Mouse (Mus musculus) spleen, adult 2 months (tissue): ENCODE results near the gene Sult6b2. TPM values are rescaled to one million over a fixed set of nuclear protein-coding genes. Genes with fewer than 3 reads are reported as not detected.

ENCODE experiments used
- DNase-seq, 2 experiments: peaks; one replicate each; pipeline versions ENCODE4 v3.0.0 to v3.0.0-alpha.2; 2012 to 2021; ENCODE audit warnings: low spot score in 2 of 2, low read depth in 1 of 2
- H3K27ac ChIP-seq: fragments of 200-500 bp; 2 replicates; pipeline ENCODE4 v1.5.1; 2012; ENCODE audit warnings: low read length, inconsistent platforms; ENCODE audit not compliant: insufficient read depth
- H3K27me3 ChIP-seq: fragments of 200-500 bp; 2 replicates; pipeline ENCODE4 v1.6.1; 2012; ENCODE audit warnings: mild to moderate bottlenecking, moderate library complexity, low read length, inconsistent platforms; ENCODE audit not compliant: control insufficient read depth, insufficient read depth
- H3K36me3 ChIP-seq: fragments of 200-500 bp; 2 replicates; pipeline ENCODE4 v1.6.1; 2012; ENCODE audit warnings: mild to moderate bottlenecking, low read length, inconsistent platforms; ENCODE audit not compliant: control insufficient read depth, insufficient read depth
- H3K4me1 ChIP-seq: fragments of 200-500 bp; 2 replicates; pipeline ENCODE4 v1.6.1; 2011; ENCODE audit warnings: inconsistent platforms; ENCODE audit not compliant: control insufficient read depth, insufficient read depth, insufficient read length
- H3K4me3 ChIP-seq: fragments of 200-500 bp; 2 replicates; pipeline ENCODE4 v1.5.1; 2011; ENCODE audit warnings: mild to moderate bottlenecking, inconsistent platforms; ENCODE audit not compliant: insufficient read depth, insufficient read length; ENCODE audit errors: extremely low read depth
- CTCF ChIP-seq: fragments of 200-500 bp; IDR thresholded peaks from 2 replicates; pipeline ENCODE4 v1.5.1; 2011; ENCODE audit warnings: mild to moderate bottlenecking, inconsistent platforms; ENCODE audit not compliant: insufficient read depth, insufficient read length, insufficient replicate concordance; ENCODE audit errors: extremely low read depth
- POLR2A ChIP-seq: fragments of 200-500 bp; IDR thresholded peaks from 2 replicates; pipeline ENCODE4 v1.6.1; 2011; ENCODE audit warnings: low read depth, low read length, inconsistent platforms
- WGBS: fragments of 180-500 bp; shearing (Covaris S2); methylation state at CpG from one replicate; pipeline ENCODE4 v1.1.7; 2018; 5-methylcytosine and 5-hydroxymethylcytosine counted together
- polyA plus RNA-seq: library from polyadenylated mRNA; depleted of rRNA; stranded (reverse); fragments of >200 nt; gene quantifications from 2 replicates; pipeline ENCODE4 v1.2.3, GENCODE M21; 2012; rRNA removed

Gene Sult6b2
- polyA plus RNA-seq: not detected in 2 replicates

DNA sequence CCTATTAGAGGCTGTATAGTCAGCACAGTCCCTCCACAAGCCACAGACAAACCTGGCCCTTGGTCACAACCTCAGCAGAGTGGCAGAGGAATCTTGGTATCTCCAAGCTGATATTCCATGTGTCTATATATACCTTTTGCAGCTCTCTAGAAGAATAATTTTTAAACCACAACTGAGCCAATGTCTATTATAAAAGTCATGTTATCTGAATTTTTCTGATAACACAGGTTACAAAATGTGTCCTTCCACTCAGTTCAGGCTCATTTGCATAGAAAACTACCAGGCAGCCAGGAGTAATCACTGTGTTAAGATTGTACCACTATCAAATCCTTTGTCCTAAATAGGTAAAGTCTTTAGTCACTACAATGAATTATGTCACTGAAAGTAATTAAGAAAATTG, at the start of gene Sult6b2:
Gene Sult6b2 (minus strand): TSS at position 101 of the 400 bp plus-strand sequence.
- no peak for TF ChIP-seq POLR2A
- no peak for TF ChIP-seq CTCF
- DNase-seq: no peak
- Histone ChIP-seq H3K27ac (no peak within 1 kb of the TSS), H3K27me3 (no peaks in the 10 kb centered on the region), H3K4me1 (no peaks in the 10 kb centered on the region), H3K36me3 (no peaks in the 10 kb centered on the region), H3K4me3 (no peak within 1 kb of the TSS)

DNA sequence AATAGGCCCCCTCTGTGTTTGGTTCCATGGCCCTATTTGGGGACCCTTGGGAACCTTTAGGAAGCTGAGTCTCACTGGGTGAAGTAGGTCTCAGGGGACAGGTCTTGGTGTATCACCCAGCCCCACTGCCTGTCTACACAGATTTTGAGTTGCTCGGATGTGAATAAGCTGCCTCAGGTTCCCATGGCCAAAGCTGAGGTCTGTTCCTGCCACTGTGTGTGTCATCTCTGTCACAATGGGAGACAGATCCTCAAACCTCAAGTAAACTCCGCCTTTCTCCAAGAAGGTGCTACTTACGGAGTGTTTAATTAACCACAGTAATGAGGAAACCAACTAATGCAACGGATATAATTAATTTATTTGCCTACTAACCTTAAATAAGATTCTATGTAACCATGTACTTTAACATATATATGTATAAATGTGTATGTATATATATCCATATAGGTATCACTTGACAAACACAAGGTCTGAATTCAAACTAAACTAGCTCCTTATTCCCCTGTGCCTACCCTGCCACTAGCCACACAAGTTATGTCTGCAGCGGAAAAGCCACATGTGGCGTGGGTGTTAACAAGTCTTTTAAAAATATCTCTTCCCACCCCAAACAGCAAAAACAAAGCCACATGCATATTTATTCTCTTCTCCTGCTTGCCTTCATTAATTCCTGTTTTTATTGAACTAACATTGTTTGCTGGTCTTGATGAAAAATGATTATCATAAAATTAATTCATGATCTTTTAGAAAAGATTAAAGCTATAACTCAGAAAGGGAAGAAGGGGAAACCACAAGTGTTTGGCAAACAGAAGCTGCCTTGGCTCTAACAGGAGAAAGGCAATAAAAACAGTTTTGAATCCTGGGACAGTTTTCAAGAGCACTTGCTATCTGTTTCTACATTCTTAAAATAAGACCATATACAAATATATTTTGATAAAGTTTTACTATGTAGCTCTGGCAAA, 48.4 kb upstream of the Sult6b2 start:
- Histone ChIP-seq H3K27ac (no peak overlapping the region), H3K4me1 (no peaks in the 10 kb centered on the region; the same call in 1 of the 2 replicates), H3K27me3 (no peaks in the 10 kb centered on the region), H3K4me3 (no peak overlapping the region), H3K36me3 (no peaks in the 10 kb centered on the region)
- TF ChIP-seq POLR2A: no peak
- TF ChIP-seq CTCF: no peak
- DNase-seq: no peak
- 58% methylated on average over 6 of the region's 6 CpGs for WGBS

DNA sequence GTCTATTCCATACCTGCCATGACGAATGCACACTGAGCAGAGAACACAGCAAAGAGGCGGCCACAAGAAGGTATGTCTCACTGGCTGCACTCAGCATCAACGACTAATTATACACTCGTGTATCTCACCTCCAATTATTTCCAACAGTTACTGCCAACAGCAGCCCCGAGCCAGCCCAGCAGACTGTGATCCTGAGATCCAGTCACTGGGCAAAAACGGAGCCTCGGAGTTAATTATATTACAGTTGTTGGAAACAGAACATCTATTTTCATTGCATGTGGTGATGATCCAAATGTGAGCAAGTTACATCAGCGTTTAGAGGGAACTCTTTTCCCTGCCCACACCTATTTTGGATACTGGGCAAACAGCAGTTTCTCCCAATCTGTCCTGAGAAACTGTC, 46.1 kb upstream of the Sult6b2 start:
- H3K4me1 ChIP-seq: no peaks in the 10 kb centered on the region
- TF ChIP-seq CTCF: no peak
- no peak for TF ChIP-seq POLR2A

DNA sequence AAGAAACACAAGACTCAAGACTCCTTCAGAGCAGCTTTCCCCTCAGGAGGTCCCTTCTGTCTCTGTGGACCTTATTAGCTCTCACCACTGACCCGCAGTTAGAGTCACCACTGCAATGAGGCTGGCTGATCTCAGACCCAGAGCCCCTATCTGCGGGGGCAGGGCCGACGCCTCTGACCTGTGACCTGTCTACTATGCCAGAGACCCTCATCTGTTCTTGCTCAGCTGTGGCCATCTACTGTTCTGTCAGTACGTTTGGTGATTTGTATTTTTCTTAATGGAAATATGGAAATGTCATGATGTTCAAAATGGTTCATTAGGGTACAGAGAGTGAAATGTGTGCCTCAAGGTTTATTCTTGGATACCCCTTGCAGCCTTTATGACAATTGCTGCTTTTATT, 45.0 kb upstream of the Sult6b2 start:
- H3K27me3 ChIP-seq: no peaks in the 10 kb centered on the region
- H3K4me3 ChIP-seq: no peak overlapping the region
- WGBS: 87% methylated on average over 5 of the region's 5 CpGs
- H3K4me1 ChIP-seq: no peaks in the 10 kb centered on the region
- H3K36me3 ChIP-seq: no peaks in the 10 kb centered on the region
- H3K27ac ChIP-seq: no peak overlapping the region
- DNase-seq: no peak
- no peak for TF ChIP-seq CTCF
- TF ChIP-seq POLR2A: no peak

More for the DNA sequence above, 46.1 kb upstream of the Sult6b2 start:
- Histone ChIP-seq H3K36me3 (no peaks in the 10 kb centered on the region), H3K27me3 (no peaks in the 10 kb centered on the region), H3K27ac (no peak overlapping the region), H3K4me3 (no peak overlapping the region)
- DNase-seq: no peak
- WGBS: 92% methylated on average over 8 of the region's 8 CpGs

DNA sequence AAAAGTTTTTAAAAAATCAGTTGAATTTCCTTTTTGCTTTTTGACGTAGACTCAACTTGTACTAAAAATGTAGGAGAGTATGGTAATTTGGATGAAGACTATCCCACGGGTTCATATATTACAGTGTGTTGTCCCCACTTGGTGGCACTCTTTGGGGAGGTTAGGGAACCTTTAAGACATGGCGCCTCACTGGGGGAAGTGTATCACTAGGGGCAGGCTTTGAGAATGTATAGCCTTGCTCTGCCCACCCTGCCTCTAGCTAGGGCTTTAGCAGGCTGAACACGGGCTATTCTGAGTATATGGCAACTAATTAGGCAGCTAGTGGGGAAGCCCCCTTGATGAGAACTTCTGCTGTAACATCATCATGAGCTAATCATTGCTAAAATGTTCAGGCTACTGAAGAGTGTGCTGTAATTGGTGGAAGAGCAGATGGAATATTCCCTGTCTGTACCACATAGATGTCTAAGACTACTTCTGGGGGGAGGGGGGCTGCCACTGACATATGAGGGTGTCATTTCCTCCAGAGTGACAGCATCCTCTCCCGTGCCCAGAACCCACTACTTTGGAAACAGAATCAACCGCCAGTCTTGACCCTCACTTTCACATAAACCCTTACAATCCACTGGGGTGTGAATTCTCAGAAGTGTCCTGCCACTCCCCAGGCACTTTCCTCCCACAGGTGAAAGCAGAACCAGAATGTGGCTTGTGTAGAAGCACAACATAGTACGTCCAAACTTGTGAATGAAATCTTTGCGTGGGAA, 43.8 kb upstream of the Sult6b2 start:
- 81% methylated on average over 8 of the region's 8 CpGs for WGBS
- no peak for TF ChIP-seq POLR2A
- no peak for TF ChIP-seq CTCF

DNA sequence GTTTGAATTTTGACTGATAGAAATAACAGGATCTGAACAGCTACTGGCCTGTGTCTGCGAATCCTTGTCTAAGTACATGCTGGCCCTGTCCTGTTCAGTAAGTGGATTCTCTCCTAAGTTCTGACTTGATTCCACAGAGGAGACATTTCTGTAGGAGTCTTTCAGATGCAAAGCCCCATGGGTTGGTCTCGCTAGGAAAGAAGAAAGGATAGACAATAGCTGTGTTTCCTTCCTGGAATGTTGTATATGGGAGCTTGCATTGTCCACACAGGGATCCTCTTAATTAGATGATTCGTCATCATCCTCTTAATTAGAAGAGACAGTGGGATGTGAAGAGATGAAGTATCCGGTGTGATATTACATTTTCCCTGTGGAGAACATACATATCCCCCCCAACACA, 42.6 kb upstream of the Sult6b2 start:
- no peak for DNase-seq
- Histone ChIP-seq H3K4me1 (no peaks in the 10 kb centered on the region), H3K4me3 (no peak overlapping the region), H3K36me3 (no peaks in the 10 kb centered on the region), H3K27me3 (no peaks in the 10 kb centered on the region), H3K27ac (no peak overlapping the region)
- TF ChIP-seq POLR2A (no peak), CTCF (no peak)
- 93% methylated on average over 4 of the region's 4 CpGs for WGBS

More for the DNA sequence above, 43.8 kb upstream of the Sult6b2 start:
- no peak for DNase-seq
- Histone ChIP-seq H3K36me3 (no peaks in the 10 kb centered on the region), H3K4me1 (no peaks in the 10 kb centered on the region), H3K4me3 (no peak overlapping the region), H3K27me3 (no peaks in the 10 kb centered on the region), H3K27ac (no peak overlapping the region)
